Mouse (Mus musculus) embryonic facial prominence, embryonic 12.5 days (tissue): ENCODE measurements around the gene Shank1. TPM values are rescaled to one million over a fixed set of nuclear protein-coding genes. Genes with fewer than 3 reads are reported as not detected.
A peak's percentile ranks its signal among the peaks of the same experiment; 100 is the strongest.

ENCODE experiments used
- ATAC-seq: fragments of 200-750 bp; cut with Nextera tagmentation; 2 replicates; pipeline ENCODE4 v1.8.0; 2017; ENCODE audit not compliant: insufficient number of reproducible peaks, insufficient read depth, low FRiP score, low TSS enrichment
- H3K27ac ChIP-seq: fragments of 300-500 bp; sonication (generic); 2 replicates; pipeline ENCODE4 v1.5.1; 2016; ENCODE audit warnings: mild to moderate bottlenecking
- H3K27me3 ChIP-seq: fragments of 300-500 bp; sonication (generic); 2 replicates; pipeline ENCODE4 v1.6.1; 2016; ENCODE audit warnings: mild to moderate bottlenecking, moderate library complexity
- H3K36me3 ChIP-seq: fragments of 300-500 bp; sonication (generic); 2 replicates; pipeline ENCODE4 v1.6.1; 2016; ENCODE audit warnings: mild to moderate bottlenecking
- H3K4me1 ChIP-seq: fragments of 300-500 bp; sonication (generic); 2 replicates; pipeline ENCODE4 v1.6.1; 2016
- H3K4me2 ChIP-seq: fragments of 300-500 bp; sonication (generic); replicated peaks from 2 replicates; pipeline ENCODE4 v1.6.1; 2016; ENCODE audit warnings: mild to moderate bottlenecking, moderate library complexity
- H3K4me3 ChIP-seq: fragments of 300-500 bp; sonication (generic); 2 replicates; pipeline ENCODE4 v1.5.1; 2016; ENCODE audit warnings: mild to moderate bottlenecking
- H3K9ac ChIP-seq: fragments of 300-500 bp; sonication (generic); 2 replicates; pipeline ENCODE4 v1.6.1; 2016; ENCODE audit warnings: mild to moderate bottlenecking, moderate library complexity
- H3K9me3 ChIP-seq: fragments of 300-500 bp; sonication (generic); 2 replicates; pipeline ENCODE4 v1.6.1; 2016; ENCODE audit warnings: mild to moderate bottlenecking, moderate library complexity
- WGBS: fragments of 180-500 bp; shearing (Covaris S2); methylation state at CpG from one replicate; pipeline ENCODE4 v1.1.7; 2016; 5-methylcytosine and 5-hydroxymethylcytosine counted together
- polyA plus RNA-seq: library from polyadenylated mRNA; unstranded; fragments of >200 nt; fragmentation: Nextera tagmentation; extraction: Ambion mirVana; gene quantifications from 2 replicates; pipeline ENCODE4 v1.2.1, GENCODE M21; 2016

Gene Shank1
- polyA plus RNA-seq, 1 experiment from 2014 or later: 2.4 TPM

DNA sequence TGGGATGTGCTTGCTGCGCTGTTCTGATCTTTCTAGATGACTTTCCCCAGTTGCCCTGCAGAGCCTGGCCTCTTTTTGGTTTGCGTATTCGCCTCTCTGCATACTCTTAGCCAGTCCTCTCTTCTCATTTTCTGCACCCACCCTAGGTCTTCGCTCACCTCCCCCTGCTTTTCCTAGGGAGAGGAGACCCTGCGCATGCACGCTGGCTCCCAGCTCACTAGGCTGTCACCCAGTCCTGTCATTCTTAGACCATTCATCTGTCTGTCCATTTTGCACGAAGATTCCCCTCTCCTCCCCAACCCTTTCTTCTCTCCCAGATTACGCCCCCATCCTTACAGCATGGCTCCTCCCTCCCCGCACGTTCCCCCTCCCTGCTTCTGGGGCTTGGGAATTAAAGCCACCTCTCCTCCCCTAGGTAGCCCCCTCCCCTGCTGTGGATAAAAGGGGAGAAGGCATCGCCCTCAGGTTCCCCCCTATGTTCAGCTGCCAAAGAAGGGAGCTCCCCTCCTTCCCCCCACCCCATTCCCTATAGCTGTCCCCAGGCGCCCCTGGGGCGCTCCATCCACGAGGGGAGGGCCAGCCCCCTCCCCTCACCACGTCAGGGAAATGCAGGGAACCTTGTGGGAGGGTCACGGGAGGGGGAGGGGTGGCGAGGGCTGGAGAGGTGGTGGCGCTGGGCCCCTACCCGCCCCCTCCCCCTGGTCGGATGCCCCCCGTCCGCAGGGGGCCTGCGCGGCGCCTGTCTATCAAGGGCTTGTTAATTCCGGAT, 49.0 kb downstream of the Shank1 start:
- no peak for ATAC-seq
- 3% methylated on average over 24 of the region's 26 CpGs for WGBS
- Histone ChIP-seq H3K9ac (peak overlapping the region; percentile 59), H3K27ac (peak overlapping the region; percentile 50; the same call in 1 of the 2 replicates), H3K4me1 (peaks cover 27% of the 10 kb centered on the region), H3K4me3 (peak overlapping the region; percentile 39), H3K4me2 (peak overlapping the region; percentile 77), H3K9me3 (no peaks in the 10 kb centered on the region), H3K27me3 (peaks cover 89% of the 10 kb centered on the region), H3K36me3 (no peaks in the 10 kb centered on the region)

DNA sequence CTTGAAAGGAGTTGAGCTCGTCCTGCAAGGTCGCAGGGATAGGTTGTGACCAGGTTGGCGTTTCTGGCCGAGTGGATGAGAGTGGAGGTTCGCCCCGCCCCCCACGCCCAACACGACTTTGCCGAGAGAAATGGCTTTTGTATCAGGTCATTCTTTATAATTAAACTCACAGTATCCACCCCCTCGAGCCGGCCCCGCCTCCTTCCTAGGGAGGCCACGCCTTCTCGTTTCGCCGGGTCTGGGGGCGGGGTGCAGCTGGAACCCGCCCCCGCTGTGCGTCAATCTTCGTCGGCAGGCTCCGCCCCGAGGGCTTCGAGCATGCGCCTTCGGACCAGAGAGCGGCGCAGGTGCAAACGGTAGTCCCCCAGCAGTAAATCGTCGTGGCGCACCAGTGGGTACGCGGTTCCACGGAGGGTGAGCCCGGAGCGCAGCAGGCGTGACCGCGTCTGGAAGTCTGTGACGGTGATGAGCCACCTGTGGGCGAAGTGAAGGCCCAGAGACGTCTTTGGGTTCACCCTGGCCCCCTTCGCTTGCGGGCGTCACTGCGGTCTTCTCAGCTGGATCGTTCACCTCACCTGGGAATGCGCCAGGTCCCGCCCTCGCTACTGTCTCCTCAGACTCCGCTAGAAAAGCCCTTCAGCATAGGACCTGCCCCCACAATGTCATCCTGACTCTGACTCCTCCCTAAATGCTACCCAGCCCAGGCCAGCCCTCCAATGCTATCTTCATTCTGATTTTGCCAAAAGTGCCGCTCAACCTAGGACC, 50.0 kb downstream of the Shank1 start:
- H3K27me3 ChIP-seq: peaks cover 86% of the 10 kb centered on the region
- H3K4me1 ChIP-seq: peaks cover 27% of the 10 kb centered on the region
- H3K9me3 ChIP-seq: no peaks in the 10 kb centered on the region
- peak; percentile 68 for ATAC-seq
- no peaks in the 10 kb centered on the region for H3K36me3 ChIP-seq
- under 1% methylated on average over 53 of the region's 54 CpGs for WGBS
- 0 out of 2 replicates have a peak overlapping the region, but pooled peaks have one; percentile 12 for H3K9ac ChIP-seq
- H3K4me2 ChIP-seq: peak overlapping the region; percentile 77
- peak overlapping the region; percentile 39 for H3K4me3 ChIP-seq
- H3K27ac ChIP-seq: no peak overlapping the region

DNA sequence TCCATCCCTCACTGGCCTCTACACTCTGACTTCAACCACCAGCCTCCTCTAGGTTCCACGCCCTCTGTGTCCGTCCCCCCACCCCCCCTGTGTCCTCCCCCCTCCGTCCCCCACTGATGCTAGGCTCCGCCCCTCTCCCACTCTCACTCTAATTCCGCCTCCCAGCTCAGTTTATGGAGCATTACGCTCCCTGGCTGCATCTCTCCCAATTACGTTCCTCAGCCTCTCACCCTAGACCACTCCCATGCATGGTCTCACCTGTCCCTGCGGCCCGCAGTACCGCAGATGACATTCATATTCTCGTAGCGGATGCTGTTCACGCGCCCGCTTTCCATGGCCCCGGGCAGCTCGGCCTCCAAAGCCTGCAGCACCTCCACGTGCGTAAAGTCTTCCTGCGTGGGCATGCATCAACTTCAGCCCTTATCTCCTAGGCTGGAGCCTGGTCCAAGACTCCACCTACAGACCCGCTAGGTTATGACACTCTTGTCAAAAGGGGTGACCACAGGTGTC, 50.8 kb downstream of the Shank1 start:
- Histone ChIP-seq H3K4me1 (peaks cover 27% of the 10 kb centered on the region), H3K9ac (no peak overlapping the region), H3K9me3 (no peaks in the 10 kb centered on the region), H3K4me2 (peak overlapping the region; percentile 77), H3K27ac (no peak overlapping the region), H3K4me3 (no peak overlapping the region), H3K27me3 (peaks cover 78% of the 10 kb centered on the region), H3K36me3 (no peaks in the 10 kb centered on the region)
- 0 out of 2 replicates have a peak, but pooled peaks have one; percentile 25 for ATAC-seq
- WGBS: 9% methylated on average over 21 of the region's 21 CpGs

DNA sequence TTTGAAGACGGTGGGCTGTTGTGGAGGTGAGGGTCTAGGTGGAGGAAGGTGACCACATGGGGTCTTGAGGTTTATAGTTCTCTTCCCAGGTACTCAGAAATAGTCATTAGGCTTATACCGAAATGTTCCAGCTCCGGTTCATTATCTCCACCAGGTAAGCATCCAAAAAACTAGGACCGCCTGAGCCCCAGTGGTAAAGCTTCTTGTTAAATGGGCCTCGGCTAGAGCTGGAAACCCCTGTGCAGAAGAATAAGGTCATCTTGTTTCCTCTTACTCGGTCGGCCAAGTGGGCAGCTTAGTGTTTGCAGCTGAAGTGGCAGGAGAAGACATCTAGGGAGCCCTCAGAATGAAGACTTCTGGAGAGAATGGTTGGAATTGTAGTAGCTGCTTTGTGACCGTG, 62.6 kb downstream of the Shank1 start:
- H3K4me2 ChIP-seq: no peak overlapping the region
- no peak for ATAC-seq
- H3K27ac ChIP-seq: no peak overlapping the region
- 91% methylated on average over 8 of the region's 8 CpGs for WGBS
- no peaks in the 10 kb centered on the region for H3K27me3 ChIP-seq
- no peak overlapping the region for H3K4me3 ChIP-seq
- no peak overlapping the region for H3K9ac ChIP-seq
- no peaks in the 10 kb centered on the region for H3K9me3 ChIP-seq
- peaks cover 10% of the 10 kb centered on the region; the same call in 1 of the 2 replicates for H3K4me1 ChIP-seq
- H3K36me3 ChIP-seq: no peaks in the 10 kb centered on the region

DNA sequence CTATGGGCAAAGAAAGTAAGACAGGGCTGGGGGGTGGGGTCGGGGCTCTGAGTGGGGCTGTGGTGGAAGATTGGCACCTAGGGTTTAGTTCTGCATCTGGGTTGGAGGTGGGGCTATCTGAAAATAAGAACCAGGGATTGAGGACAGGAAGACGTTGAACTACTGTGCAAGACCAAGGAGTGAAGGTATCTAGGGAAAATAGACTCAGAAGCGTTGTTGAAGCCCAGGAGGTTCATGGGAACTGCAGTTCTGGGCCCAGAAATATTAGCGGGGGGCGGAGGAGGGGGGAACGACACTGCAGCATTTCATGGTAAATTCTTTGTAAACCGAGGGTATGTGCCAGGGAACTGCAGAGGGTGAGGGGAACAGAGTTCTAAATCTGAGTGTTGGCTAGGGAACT, 63.4 kb downstream of the Shank1 start:
- Histone ChIP-seq H3K9me3 (no peaks in the 10 kb centered on the region), H3K27me3 (no peaks in the 10 kb centered on the region), H3K4me2 (peak overlapping the region; percentile 81), H3K36me3 (no peaks in the 10 kb centered on the region), H3K4me1 (peaks cover 10% of the 10 kb centered on the region; the same call in 1 of the 2 replicates), H3K4me3 (peak overlapping the region; percentile 52), H3K27ac (no peak overlapping the region), H3K9ac (peak overlapping the region; percentile 38)
- WGBS: 10% methylated on average over 7 of the region's 7 CpGs
- ATAC-seq: peak; percentile 35; the same call in 1 of the 2 replicates

DNA sequence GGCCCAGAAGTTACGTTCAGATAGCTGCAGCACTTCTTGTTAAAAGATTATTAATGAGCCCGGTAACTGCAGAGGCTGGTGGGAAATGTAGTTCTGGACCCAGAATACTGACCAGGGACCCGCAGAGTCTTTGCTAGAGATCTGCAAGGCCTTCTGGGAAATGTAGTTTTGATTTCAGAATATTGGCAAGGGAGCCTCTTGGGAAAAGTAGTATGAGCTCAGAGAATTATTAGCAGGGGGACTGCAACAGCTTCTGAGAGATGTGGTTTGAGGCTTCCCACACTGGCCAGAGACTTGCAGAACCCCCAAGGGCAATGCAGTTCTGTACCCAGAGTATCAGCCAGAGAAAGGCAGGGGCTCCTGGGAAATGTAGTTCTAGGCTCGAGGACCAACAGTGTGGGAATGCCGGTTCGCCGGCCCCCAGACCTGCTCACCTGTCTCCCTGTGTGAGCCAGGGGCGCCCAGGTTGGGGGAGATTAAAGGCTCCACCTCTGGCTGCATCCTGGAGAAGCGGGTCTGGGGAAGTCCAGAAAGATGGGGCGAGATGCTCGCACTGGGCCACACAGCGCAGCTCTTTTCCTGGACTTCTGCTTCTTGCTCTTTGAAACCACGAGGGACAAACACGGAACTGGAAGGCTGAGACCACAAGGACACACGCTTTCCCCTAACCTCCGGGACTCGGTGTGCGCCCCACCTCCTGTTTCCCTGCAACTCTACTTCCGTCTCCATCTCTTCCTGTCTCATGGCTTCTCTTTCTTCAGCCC, 64.0 kb downstream of the Shank1 start:
- H3K4me3 ChIP-seq: peak overlapping the region; percentile 52
- H3K36me3 ChIP-seq: no peaks in the 10 kb centered on the region
- no peaks in the 10 kb centered on the region for H3K27me3 ChIP-seq
- peak overlapping the region; percentile 63 for H3K27ac ChIP-seq
- ATAC-seq: peak; percentile 86
- H3K9ac ChIP-seq: peak overlapping the region; percentile 59
- no peaks in the 10 kb centered on the region for H3K9me3 ChIP-seq
- peak overlapping the region; percentile 81 for H3K4me2 ChIP-seq
- H3K4me1 ChIP-seq: peaks cover 10% of the 10 kb centered on the region; the same call in 1 of the 2 replicates
- WGBS: 0% methylated on average over 19 of the region's 19 CpGs

DNA sequence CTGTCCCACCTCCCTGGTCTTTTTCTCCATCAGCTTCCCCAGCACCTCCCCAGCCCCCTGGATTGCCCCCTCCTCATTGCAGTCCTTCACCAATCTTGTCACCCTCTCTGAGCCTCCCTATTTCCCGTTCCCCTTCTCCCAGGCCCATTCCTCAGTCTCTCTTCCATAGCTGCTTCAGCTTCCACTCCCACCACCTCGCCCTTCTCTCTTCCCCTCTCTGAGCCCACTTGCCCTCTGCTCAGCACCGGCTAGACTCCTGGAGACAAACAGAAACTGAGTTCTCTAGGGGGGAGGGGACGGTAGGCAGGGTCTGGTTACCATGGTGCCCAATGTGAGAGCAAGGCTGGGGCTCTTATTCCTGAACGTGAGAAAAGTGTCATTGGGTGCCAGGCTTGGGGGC, 64.7 kb downstream of the Shank1 start:
- no peaks in the 10 kb centered on the region for H3K9me3 ChIP-seq
- peak overlapping the region; percentile 52 for H3K4me3 ChIP-seq
- peak overlapping the region; percentile 59 for H3K9ac ChIP-seq
- 0 out of 2 replicates have a peak, but pooled peaks have one; percentile 22 for ATAC-seq
- 2% methylated on average over 5 of the region's 5 CpGs for WGBS
- H3K27me3 ChIP-seq: no peaks in the 10 kb centered on the region
- no peaks in the 10 kb centered on the region for H3K36me3 ChIP-seq
- peaks cover 10% of the 10 kb centered on the region; the same call in 1 of the 2 replicates for H3K4me1 ChIP-seq
- H3K4me2 ChIP-seq: peak overlapping the region; percentile 81
- 0 out of 2 replicates have a peak overlapping the region, but pooled peaks have one; percentile 63 for H3K27ac ChIP-seq

DNA sequence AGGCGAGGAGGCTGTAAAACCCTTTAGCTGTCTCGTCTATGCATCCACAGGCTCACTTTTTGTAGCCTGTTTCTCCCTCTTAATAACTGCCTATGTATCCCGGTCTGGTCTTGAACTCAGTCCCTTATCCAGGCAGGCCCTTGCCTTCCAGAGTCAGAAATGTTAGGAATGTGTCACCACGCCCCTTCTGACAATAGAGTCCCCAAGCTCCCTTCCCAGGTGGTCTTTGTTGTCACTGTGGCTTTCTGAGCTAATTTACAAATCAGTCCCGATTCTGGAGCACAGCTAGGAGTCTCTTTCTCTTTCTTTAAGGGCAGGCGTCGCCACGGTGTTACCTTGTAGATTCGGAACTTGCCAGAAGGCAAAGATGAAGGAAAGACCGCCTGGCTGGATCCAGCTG, 65.2 kb downstream of the Shank1 start:
- Histone ChIP-seq H3K9ac (no peak overlapping the region), H3K4me3 (peak overlapping the region; percentile 52), H3K9me3 (no peaks in the 10 kb centered on the region), H3K4me1 (peaks cover 10% of the 10 kb centered on the region; the same call in 1 of the 2 replicates), H3K36me3 (no peaks in the 10 kb centered on the region), H3K27me3 (no peaks in the 10 kb centered on the region), H3K4me2 (peak overlapping the region; percentile 81), H3K27ac (no peak overlapping the region)
- WGBS: 6% methylated on average over 10 of the region's 10 CpGs
- 0 out of 2 replicates have a peak, but pooled peaks have one; percentile 8 for ATAC-seq

DNA sequence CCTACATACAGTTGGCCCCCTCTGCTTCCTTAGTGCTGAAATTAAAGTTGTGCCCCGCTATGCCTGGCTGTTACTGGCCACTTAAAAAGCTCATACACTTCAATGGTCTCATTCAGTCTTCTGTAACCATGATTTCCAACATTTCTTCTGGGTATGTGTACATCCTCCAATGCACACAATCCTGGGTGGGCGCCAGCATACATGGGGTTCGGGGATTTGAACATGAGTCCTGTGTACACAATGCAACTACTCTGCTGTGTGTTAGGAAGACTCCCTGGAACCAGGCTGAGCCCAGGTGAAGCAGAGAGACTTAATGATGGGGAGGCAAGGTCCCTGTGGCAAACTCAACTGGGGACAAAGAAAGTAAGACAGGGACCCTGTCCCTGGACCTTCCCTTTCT, 65.7 kb downstream of the Shank1 start:
- 46% methylated on average over 3 of the region's 3 CpGs for WGBS
- Histone ChIP-seq H3K36me3 (no peaks in the 10 kb centered on the region), H3K9me3 (no peaks in the 10 kb centered on the region), H3K4me1 (peaks cover 10% of the 10 kb centered on the region; the same call in 1 of the 2 replicates), H3K4me3 (no peak overlapping the region), H3K27me3 (no peaks in the 10 kb centered on the region), H3K4me2 (no peak overlapping the region), H3K27ac (no peak overlapping the region), H3K9ac (no peak overlapping the region)
- no peak for ATAC-seq

DNA sequence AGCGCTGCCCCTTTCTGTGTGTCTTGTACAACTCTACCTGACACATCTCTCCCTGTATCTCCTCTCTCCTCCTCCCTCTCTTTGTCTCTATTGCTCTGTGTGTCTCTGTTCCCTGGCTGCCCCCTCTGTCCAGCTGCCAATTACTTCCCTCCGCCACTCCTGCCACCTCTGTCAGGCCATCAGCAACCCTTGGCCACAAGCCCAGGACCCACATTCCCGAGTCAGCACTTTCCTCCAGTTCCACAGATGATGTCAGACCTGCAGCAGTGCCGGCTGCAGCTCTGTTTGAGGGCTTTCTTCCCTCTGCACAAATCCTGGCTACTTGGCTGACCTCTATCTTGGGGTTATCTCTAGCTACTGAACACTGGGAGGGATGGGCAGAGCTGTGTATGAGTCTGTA, 68.2 kb downstream of the Shank1 start:
- Histone ChIP-seq H3K9ac (no peak overlapping the region), H3K4me3 (no peak overlapping the region), H3K27ac (no peak overlapping the region), H3K4me1 (peaks cover 7% of the 10 kb centered on the region; the same call in 1 of the 2 replicates), H3K36me3 (no peaks in the 10 kb centered on the region), H3K4me2 (no peak overlapping the region), H3K9me3 (no peaks in the 10 kb centered on the region), H3K27me3 (0 out of 2 replicates have a peak, but pooled peaks cover 6% of the 10 kb centered on the region)
- ATAC-seq: no peak
- 66% methylated on average over 4 of the region's 4 CpGs for whole genome bisulfite sequencing

DNA sequence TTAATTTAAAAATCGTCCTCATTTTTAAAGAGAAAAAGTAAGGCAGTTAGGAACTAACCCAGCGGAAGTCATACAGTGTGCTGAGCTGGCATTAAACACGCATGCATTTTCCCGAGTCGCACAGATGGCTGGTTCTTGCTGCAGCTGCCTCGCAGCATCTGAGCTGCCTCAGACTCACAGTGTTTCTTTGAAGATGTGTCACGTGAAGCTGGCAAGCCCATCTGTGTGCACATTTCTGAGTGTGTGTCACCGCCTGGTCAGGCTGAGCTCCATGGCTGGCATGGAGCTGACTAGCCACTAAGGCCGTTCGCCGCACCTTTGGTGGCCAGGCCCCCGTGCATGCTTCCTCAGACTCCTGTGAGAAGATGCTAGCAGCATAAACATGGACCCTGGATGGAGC, 72.5 kb downstream of the Shank1 start:
- Histone ChIP-seq H3K4me1 (peaks cover 4% of the 10 kb centered on the region; the same call in 1 of the 2 replicates), H3K9ac (no peak overlapping the region), H3K9me3 (no peaks in the 10 kb centered on the region), H3K4me3 (no peak overlapping the region), H3K4me2 (no peak overlapping the region), H3K27ac (no peak overlapping the region), H3K27me3 (peaks cover 23% of the 10 kb centered on the region), H3K36me3 (no peaks in the 10 kb centered on the region)
- ATAC-seq: no peak
- 78% methylated on average over 12 of the region's 12 CpGs for WGBS
